Mouse (Mus musculus) bone marrow macrophage, adult 2 months (primary cell): ENCODE measurements around the gene Tuba3b. TPM values are rescaled to one million over a fixed set of nuclear protein-coding genes. Genes with fewer than 3 reads are reported as not detected.

Source experiments
- H3K27ac ChIP-seq: 2 replicates; pipeline ENCODE4 v1.5.1; 2012; ENCODE audit warnings: low read depth, low read length; ENCODE audit not compliant: insufficient read depth
- H3K4me1 ChIP-seq: 2 replicates; pipeline ENCODE4 v1.6.1; 2012; ENCODE audit warnings: low read length; ENCODE audit not compliant: control insufficient read depth, insufficient read depth
- H3K4me3 ChIP-seq: 2 replicates; pipeline ENCODE4 v1.5.1; 2012; ENCODE audit warnings: mild to moderate bottlenecking, low read length, moderate library complexity; ENCODE audit not compliant: insufficient read depth
- CTCF ChIP-seq: IDR thresholded peaks from 2 replicates; pipeline ENCODE4 v1.5.1; 2012; ENCODE audit warnings: low read depth, mild to moderate bottlenecking, low read length, moderate library complexity
- POLR2A ChIP-seq: IDR thresholded peaks from 2 replicates; pipeline ENCODE4 v1.6.1; 2012; ENCODE audit warnings: mild to moderate bottlenecking, low read depth, low read length, borderline replicate concordance
- polyA plus RNA-seq: library from polyadenylated mRNA; stranded (reverse); fragments of >200 nt; gene quantifications from 2 replicates; pipeline ENCODE4 v1.2.4, GENCODE M21; 2012; ENCODE audit not compliant: missing spikeins, insufficient read depth, insufficient read length

Gene Tuba3b
- polyA plus RNA-seq, 1 experiment: 0.31 TPM

DNA sequence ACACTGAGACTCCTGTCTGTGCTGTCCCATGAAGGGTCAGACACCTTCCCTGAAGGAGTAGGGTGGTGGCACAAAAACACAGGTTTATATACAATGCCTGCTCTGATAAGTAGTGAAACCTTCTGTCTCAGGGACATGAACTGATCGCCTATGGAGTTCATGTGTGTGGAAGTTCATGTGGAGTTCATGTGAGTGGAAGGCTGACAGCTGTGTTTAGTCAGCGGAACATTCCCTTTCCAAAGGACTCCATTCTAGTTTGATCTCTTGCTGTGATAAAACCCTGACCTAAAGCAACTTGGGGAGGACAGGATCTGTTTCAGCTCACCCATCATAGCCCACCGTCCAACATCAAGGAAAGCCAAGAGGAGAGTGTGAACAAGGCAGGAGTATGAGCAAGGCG, 21.1 kb downstream of the Tuba3b start:
- TF ChIP-seq POLR2A: no peak
- TF ChIP-seq CTCF: no peak
- no peak overlapping the region for H3K27ac ChIP-seq
- H3K4me1 ChIP-seq: peaks cover 7% of the 10 kb centered on the region
- H3K4me3 ChIP-seq: no peak overlapping the region

DNA sequence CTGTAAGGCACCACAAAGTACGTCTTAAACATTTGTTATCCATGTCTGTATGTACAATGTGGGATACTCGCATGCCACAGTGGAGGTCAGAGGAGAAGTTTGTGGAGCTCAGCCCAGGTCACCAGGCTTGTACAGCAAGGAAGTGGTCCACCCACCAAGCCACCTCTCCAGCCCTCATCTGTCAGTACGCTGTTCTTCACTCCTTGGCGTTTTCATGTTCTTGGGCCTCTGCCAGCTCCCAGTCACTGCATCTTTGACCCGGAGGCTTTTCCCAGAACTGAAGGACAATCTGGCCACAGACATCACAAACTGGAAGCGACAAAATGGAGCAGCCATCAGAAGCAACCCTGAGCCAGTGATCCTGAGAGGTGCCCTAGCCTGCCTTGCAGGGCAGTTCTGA, 22.7 kb downstream of the Tuba3b start:
- no peak for TF ChIP-seq POLR2A
- no peak for TF ChIP-seq CTCF

DNA sequence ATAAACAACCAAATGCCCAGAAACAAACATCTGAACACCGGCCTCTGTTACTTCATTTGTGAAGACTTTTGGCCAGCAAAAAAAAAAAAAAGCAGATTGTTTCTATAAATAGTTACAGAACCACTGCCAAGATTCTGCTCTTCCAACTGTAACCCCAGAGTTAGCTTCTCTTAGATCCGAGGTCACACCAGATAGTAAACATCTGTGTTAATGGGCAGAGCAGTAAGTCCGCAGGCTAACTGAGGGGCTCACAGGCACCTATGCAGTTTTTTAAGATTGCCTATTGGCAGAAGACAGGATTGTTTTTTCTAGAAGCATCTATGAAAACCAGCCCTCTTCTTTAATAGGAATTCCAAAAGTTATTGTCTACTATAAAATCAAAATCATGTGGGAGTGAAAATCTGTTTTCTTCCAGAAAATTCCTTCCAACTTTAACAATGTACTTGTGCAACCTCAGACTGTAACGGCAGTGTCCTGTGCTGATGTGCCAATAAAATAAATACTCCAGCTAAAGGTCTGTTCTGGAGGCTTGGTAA, 25.5 kb downstream of the Tuba3b start:
- Histone ChIP-seq H3K4me3 (no peak overlapping the region), H3K4me1 (peaks cover 7% of the 10 kb centered on the region), H3K27ac (no peak overlapping the region)
- TF ChIP-seq POLR2A (no peak), CTCF (no peak)

More for the DNA sequence above, 22.7 kb downstream of the Tuba3b start:
- Histone ChIP-seq H3K4me1 (peaks cover 7% of the 10 kb centered on the region), H3K4me3 (no peak overlapping the region), H3K27ac (no peak overlapping the region)

DNA sequence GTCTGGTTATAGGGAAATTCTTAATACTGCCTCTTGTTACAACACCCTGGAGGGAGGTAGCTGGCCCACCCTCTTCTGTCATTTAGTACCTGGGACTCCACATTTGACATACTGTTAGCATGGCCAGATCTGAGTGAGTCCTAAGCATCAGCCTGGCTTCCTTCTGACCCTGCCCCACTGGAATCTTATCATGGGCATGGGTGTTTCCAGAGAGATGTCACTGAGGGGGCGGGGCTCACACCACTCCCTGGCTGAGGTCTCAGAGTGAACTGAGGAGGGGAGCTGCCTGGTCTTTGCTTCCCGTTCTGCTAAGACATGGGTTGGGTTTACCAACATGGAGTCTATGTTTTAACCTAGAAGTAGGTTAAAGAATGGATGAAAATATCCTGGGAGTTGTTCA, 36.4 kb downstream of the Tuba3b start:
- no peak overlapping the region for H3K27ac ChIP-seq
- no peak for TF ChIP-seq CTCF
- no peak for TF ChIP-seq POLR2A
- peaks cover 9% of the 10 kb centered on the region for H3K4me1 ChIP-seq
- no peak overlapping the region for H3K4me3 ChIP-seq

DNA sequence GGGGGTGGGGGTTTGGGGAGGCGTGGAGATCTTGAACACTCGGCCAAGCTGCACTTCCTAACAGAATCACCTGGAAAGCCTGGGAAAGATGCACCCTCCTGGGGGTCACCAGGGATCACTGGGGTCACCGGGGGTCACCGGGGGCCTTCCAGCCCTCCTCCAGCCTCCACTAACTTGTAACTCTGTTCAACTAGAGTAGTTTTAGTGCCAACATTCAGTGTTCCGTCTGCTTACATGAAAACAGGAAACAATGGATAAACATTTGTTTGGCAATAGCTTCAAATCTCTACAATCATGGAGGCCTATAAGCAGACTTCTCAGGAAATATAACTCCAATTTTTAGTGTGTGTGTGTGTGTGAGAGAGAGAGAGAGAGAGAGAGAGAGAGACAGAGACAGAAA, 37.4 kb downstream of the Tuba3b start:
- TF ChIP-seq POLR2A (no peak), CTCF (no peak)
- peaks cover 9% of the 10 kb centered on the region for H3K4me1 ChIP-seq

DNA sequence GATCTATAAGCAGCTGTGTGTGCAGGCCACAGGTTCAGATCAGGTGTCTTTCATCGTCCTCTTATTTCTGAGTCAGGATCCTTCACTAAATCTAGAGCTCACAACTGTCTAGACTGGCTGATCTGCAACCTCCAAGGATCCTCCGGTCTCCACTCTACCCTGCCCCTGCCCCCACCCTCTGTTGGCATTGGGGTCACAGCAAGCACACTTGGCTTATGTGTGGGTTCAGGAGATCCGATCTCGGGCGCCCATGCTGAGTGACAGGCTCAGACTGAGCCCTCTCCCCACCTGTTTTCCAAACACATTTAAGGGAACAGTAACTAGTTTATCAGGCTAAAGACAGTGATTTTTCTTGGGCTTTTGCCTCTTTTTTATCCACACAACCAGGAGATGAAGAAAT, 38.1 kb downstream of the Tuba3b start:
- Histone ChIP-seq H3K4me3 (no peak overlapping the region), H3K27ac (peak overlapping the region; percentile 68), H3K4me1 (peaks cover 9% of the 10 kb centered on the region)
- TF ChIP-seq CTCF: no peak
- no peak for TF ChIP-seq POLR2A

More for the DNA sequence above, 37.4 kb downstream of the Tuba3b start:
- no peak overlapping the region for H3K27ac ChIP-seq
- H3K4me3 ChIP-seq: no peak overlapping the region

DNA sequence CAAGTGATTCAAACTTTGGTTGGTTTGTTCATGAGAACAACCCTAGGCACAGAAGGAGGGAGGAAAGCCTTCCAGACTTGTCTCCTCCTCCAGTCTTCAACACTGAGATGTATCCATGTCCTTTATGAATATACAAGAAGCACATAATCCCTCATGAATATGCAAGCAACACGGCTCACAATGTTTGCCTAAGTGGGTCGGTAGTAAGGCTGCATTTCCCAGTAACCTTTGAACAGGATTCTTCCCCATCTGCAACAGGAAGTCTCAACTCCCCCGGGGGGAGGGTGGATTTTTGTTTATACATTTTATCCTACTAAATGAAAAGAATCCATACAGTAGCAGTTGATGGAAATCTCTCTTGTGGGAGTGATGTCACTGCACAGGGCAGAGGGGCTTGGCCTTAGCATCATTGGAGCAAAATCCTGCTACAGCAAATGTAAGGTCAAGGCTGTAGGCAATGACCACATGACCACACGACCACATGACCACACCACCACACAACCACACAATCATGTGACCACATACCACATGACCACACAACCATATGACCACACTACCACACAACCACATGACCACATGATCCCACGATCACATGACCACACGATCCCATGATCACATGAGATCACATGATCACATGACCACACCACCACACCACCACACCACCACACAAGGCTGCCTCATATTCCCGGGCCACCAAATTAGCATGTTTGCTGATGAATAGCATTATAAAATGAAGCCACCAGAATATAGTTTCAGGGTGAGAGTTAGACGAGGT, 38.7 kb downstream of the Tuba3b start:
- peak overlapping the region; percentile 68 for H3K27ac ChIP-seq
- peaks cover 9% of the 10 kb centered on the region for H3K4me1 ChIP-seq
- TF ChIP-seq POLR2A (no peak), CTCF (no peak)
- H3K4me3 ChIP-seq: no peak overlapping the region

DNA sequence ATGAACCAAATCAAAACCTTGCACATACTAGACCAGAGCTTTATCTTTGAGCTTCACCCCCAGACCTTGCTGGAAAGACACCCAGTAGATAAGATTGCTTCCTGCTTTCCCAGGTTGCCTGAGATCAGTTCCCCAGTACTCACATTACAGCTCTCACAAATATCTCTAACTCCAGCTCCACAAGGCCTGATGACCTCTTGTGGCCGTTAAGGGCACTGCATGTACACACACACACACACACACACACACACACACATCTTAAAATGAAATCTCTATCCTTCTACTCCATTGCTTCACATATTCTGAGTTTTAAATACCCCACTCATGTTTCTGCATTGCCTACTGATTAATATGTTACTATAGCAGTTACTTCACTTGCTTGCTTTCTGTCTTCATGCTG, 40.1 kb downstream of the Tuba3b start:
- no peak overlapping the region for H3K27ac ChIP-seq
- H3K4me3 ChIP-seq: no peak overlapping the region
- H3K4me1 ChIP-seq: peaks cover 9% of the 10 kb centered on the region
- TF ChIP-seq CTCF: no peak
- no peak for TF ChIP-seq POLR2A

DNA sequence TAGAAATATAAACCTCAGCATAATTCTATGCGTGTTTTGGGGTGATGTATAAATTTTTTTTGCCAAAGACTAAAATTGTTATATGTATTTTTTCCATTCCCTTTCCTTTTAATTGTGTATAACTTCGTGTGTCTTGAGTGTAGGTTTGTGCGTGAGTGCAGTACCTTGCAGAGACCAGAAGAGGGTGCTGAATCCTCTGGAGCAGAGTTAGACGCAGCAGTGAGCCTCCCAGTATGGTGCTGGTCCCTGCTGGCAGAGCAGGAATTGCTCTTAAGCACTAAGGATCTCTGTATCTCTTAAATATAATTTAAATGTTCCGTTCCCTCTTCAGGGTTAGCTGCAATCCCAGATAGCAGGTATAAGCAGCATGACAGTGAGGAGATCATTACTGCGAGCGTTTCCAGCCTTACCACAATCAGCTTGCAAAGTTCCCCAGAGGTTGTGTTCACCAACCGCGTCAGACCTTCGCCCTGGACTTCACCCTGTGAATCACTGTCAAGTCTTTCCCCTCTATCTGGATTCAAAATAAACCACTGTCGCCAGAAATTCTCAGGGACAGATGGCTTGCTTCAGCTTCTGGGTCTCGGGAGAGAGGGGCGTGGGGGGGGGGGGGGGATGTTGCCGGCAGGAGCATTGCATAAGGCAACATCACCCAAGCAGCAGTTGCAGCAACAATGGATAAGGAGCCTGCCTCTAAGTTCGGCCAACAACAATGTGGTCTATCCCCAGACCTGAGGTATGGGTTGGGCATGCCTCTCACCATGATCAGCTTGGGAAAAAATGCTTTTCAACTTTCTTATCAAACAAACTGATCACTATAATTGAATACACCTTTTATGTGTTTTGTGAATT, 41.4 kb downstream of the Tuba3b start:
- Histone ChIP-seq H3K27ac (no peak overlapping the region), H3K4me3 (no peak overlapping the region), H3K4me1 (peaks cover 13% of the 10 kb centered on the region)
- no peak for TF ChIP-seq POLR2A
- TF ChIP-seq CTCF: no peak

DNA sequence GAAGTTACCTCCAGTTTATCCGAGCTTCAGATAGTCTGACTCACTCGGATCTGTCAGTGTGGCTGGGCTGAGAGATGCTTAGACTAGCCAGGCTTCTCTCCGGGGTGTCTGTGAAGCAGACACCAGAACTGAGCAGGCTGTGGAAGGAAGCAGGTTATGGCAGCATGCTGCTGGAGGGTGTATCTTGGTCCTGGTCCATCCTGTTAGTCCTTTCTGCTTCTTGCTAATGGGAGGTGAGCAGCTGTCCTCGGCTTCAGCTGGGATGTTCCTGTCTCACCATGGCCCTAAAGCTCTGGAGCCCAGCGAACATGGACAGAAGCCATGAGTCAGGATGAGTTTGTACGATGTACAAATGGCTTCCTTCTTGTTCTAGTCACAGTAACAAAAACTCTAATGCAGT, 43.6 kb downstream of the Tuba3b start:
- peaks cover 9% of the 10 kb centered on the region for H3K4me1 ChIP-seq
- no peak overlapping the region for H3K27ac ChIP-seq
- H3K4me3 ChIP-seq: no peak overlapping the region
- TF ChIP-seq POLR2A (no peak), CTCF (no peak)
